Comparison of ENCODE assay signal across 9 mouse cellular contexts in genomic region chr7:99706341-99707037, GRCm38 (mm10). TPM values are rescaled to one million over a fixed set of nuclear protein-coding genes. Genes with fewer than 3 reads are reported as not detected.
DNase-seq lines count a peak whose midpoint lies in the region; ATAC-seq and TF ChIP-seq lines count a peak whose summit lies in the region.
"Had no signal": no experiment of that assay in that cellular context is flagged by ENCODE, and none has a peak within 500 bp of the region (broad histone marks: within the 10 kb centered on the region; RNA-seq: fewer than 3 reads in every experiment).

No protein-coding gene starts in this region.

- DNase-seq in forebrain, embryonic 14.5 days (ENCODE audit: low spot score), result no peak
- no peak for DNase-seq in hindbrain, postnatal 0 days (ENCODE audit: low spot score)
- DNase-seq in lung, embryonic 14.5 days, result peak; percentile 62
- DNase-seq in cerebellum, postnatal 4 days (ENCODE audit: low spot score in 2 of 2), result no peak
- no peak for DNase-seq in liver, postnatal 0 days
- DNase-seq in frontal cortex, adult 2 months (ENCODE audit: extremely low spot score in 1 of 2, low spot score in 1 of 2), result no peak

- H3K4me3 ChIP-seq in forebrain, embryonic 14.5 days (ENCODE audit: low read depth, low read length), result no peak overlapping the region
- H3K4me3 ChIP-seq in forebrain, embryonic 15.5 days, result no peak overlapping the region
- H3K4me3 ChIP-seq in cortical plate, adult 2 months (ENCODE audit: insufficient read depth, low read length), result peak overlapping the region; percentile 18
- no peak overlapping the region; the same call in 1 of the 2 replicates for H3K4me3 ChIP-seq in hindbrain, postnatal 0 days (ENCODE audit: low read length)
- no peak overlapping the region for H3K4me3 ChIP-seq in lung, embryonic 14.5 days (ENCODE audit: low read depth, low read length)
- no peak overlapping the region for H3K4me3 ChIP-seq in liver, postnatal 0 days (ENCODE audit: low read depth, low read length)

- no peaks in the 10 kb centered on the region for H3K27me3 ChIP-seq in forebrain, embryonic 14.5 days (replicated peaks; ENCODE audit: control insufficient read depth, insufficient read depth, low read length)
- H3K27me3 ChIP-seq in forebrain, embryonic 15.5 days, result no peaks in the 10 kb centered on the region
- H3K27me3 ChIP-seq in hindbrain, postnatal 0 days (ENCODE audit: insufficient read depth, low read length), result no peaks in the 10 kb centered on the region
- H3K27me3 ChIP-seq in lung, embryonic 14.5 days (ENCODE audit: insufficient read depth, low read length), result no peaks in the 10 kb centered on the region
- H3K27me3 ChIP-seq in liver, postnatal 0 days (ENCODE audit: insufficient read depth, low read length), result no peaks in the 10 kb centered on the region

- 68% methylated on average over 4 of the region's 4 CpGs for WGBS in forebrain, embryonic 14.5 days
- 66% methylated on average over 4 of the region's 4 CpGs for whole genome bisulfite sequencing in forebrain, embryonic 15.5 days
- WGBS in hindbrain, postnatal 0 days, result 72% methylated on average over 4 of the region's 4 CpGs
- 47% methylated on average over 4 of the region's 4 CpGs for WGBS in lung, embryonic 14.5 days
- WGBS in liver, postnatal 0 days (ENCODE audit: insufficient replicate concordance), result 30% methylated on average over 4 of the region's 4 CpGs

- H3K9me3 ChIP-seq in forebrain, embryonic 14.5 days (replicated peaks; ENCODE audit: control insufficient read depth, low read length), result no peaks in the 10 kb centered on the region
- H3K9me3 ChIP-seq in forebrain, embryonic 15.5 days, result no peaks in the 10 kb centered on the region
- H3K9me3 ChIP-seq in hindbrain, postnatal 0 days (ENCODE audit: low read length), result no peaks in the 10 kb centered on the region
- H3K9me3 ChIP-seq in lung, embryonic 14.5 days (ENCODE audit: low read depth, low read length), result no peaks in the 10 kb centered on the region
- no peaks in the 10 kb centered on the region for H3K9me3 ChIP-seq in liver, postnatal 0 days (ENCODE audit: low read length)

- H3K9ac ChIP-seq in forebrain, embryonic 14.5 days (ENCODE audit: low read length), result no peak overlapping the region
- H3K9ac ChIP-seq in forebrain, embryonic 15.5 days (replicated peaks), result no peak overlapping the region
- H3K9ac ChIP-seq in hindbrain, postnatal 0 days (replicated peaks; ENCODE audit: low read length), result no peak overlapping the region
- no peak overlapping the region for H3K9ac ChIP-seq in lung, embryonic 14.5 days
- no peak overlapping the region; the same call in 1 of the 2 replicates for H3K9ac ChIP-seq in liver, postnatal 0 days (replicated peaks)

- no peak overlapping the region for H3K4me2 ChIP-seq in forebrain, embryonic 14.5 days (ENCODE audit: low read length)
- H3K4me2 ChIP-seq in forebrain, embryonic 15.5 days (replicated peaks), result no peak overlapping the region
- peak overlapping the region; percentile 34 for H3K4me2 ChIP-seq in hindbrain, postnatal 0 days (ENCODE audit: low read depth, low read length)
- H3K4me2 ChIP-seq in lung, embryonic 14.5 days, result peak overlapping the region; percentile 13; the same call in 1 of the 2 replicates
- H3K4me2 ChIP-seq in liver, postnatal 0 days (ENCODE audit: low read depth, low read length), result no peak overlapping the region

- no peaks in the 10 kb centered on the region for H3K36me3 ChIP-seq in forebrain, embryonic 14.5 days (ENCODE audit: control insufficient read depth, insufficient read depth, low read length)
- no peaks in the 10 kb centered on the region for H3K36me3 ChIP-seq in forebrain, embryonic 15.5 days
- H3K36me3 ChIP-seq in hindbrain, postnatal 0 days (ENCODE audit: insufficient read depth, low read length), result no peaks in the 10 kb centered on the region
- H3K36me3 ChIP-seq in lung, embryonic 14.5 days (ENCODE audit: insufficient read depth), result no peaks in the 10 kb centered on the region
- H3K36me3 ChIP-seq in liver, postnatal 0 days (replicated peaks; ENCODE audit: insufficient read depth, low read length), result no peaks in the 10 kb centered on the region

- TF ChIP-seq EP300 in liver, postnatal 0 days (IDR thresholded peaks at IDR 0.05; ENCODE audit: low read depth), result no peak

- no peaks in the 10 kb centered on the region for H3K4me1 ChIP-seq in forebrain, embryonic 14.5 days (ENCODE audit: control insufficient read depth, insufficient read depth, low read length)
- no peaks in the 10 kb centered on the region; the same call in 1 of the 2 replicates for H3K4me1 ChIP-seq in forebrain, embryonic 15.5 days
- peaks cover 5% of the 10 kb centered on the region; the same call in 1 of the 2 replicates for H3K4me1 ChIP-seq in cortical plate, adult 2 months (ENCODE audit: control insufficient read depth, insufficient read depth, low read length)
- H3K4me1 ChIP-seq in hindbrain, postnatal 0 days (ENCODE audit: insufficient read depth, low read length), result peaks cover 3% of the 10 kb centered on the region; the same call in 1 of the 2 replicates
- H3K4me1 ChIP-seq in lung, embryonic 14.5 days (ENCODE audit: insufficient read depth), result peaks cover 23% of the 10 kb centered on the region
- no peaks in the 10 kb centered on the region for H3K4me1 ChIP-seq in liver, postnatal 0 days (ENCODE audit: insufficient read depth)

- no peak for ATAC-seq in forebrain, embryonic 14.5 days
- no peak for ATAC-seq in forebrain, embryonic 15.5 days (replicated peaks)
- no peak; the same call in 1 of the 2 replicates for ATAC-seq in hindbrain, postnatal 0 days
- peak; percentile 64 for ATAC-seq in lung, embryonic 14.5 days (ENCODE audit: insufficient read depth)
- ATAC-seq in liver, postnatal 0 days, result no peak

- 0 out of 2 replicates have a peak overlapping the region, but pooled peaks have one; percentile 11 for H3K27ac ChIP-seq in forebrain, embryonic 14.5 days (ENCODE audit: low read depth, low read length)
- H3K27ac ChIP-seq in forebrain, embryonic 15.5 days (replicated peaks), result no peak overlapping the region
- peak overlapping the region; percentile 68 for H3K27ac ChIP-seq in cortical plate, adult 2 months (ENCODE audit: insufficient read depth, low read length)
- peak overlapping the region; percentile 48; the same call in 1 of the 2 replicates for H3K27ac ChIP-seq in hindbrain, postnatal 0 days
- no peak overlapping the region for H3K27ac ChIP-seq in lung, embryonic 14.5 days (ENCODE audit: low read depth)
- H3K27ac ChIP-seq in liver, postnatal 0 days (ENCODE audit: low read depth), result no peak overlapping the region

- TF ChIP-seq CTCF in cortical plate, adult 2 months (IDR thresholded peaks at IDR 0.05; ENCODE audit: extremely low read depth, insufficient read depth, low read length), result no peak
- no peak for TF ChIP-seq CTCF in hindbrain, postnatal 0 days (IDR thresholded peaks at IDR 0.05; ENCODE audit: low read depth)
- TF ChIP-seq CTCF in lung, embryonic 14.5 days (IDR thresholded peaks at IDR 0.05; ENCODE audit: low read depth), result no peak
- no peak for TF ChIP-seq CTCF in liver, postnatal 0 days (IDR thresholded peaks at IDR 0.05; ENCODE audit: low read depth)

- TF ChIP-seq POLR2A in cortical plate, adult 2 months (IDR thresholded peaks at IDR 0.05; ENCODE audit: extremely low read depth, insufficient read depth, low read length), result no peak

RNA-seq across cellular contexts. Expression of gene Slco2b1, which starts 4.7 kb away (rescaled TPM):
- 3.4 and 4.9 TPM in 2 replicates for polyA plus RNA-seq in forebrain, embryonic 14.5 days (2014; fragmentation: Nextera tagmentation; extraction: Ambion mirVana)
- 4.5 and 4.9 TPM in 2 replicates for polyA plus RNA-seq in forebrain, embryonic 15.5 days (2015; fragmentation: Nextera tagmentation; extraction: Ambion mirVana)
- polyA plus RNA-seq in cortical plate, adult 2 months (2012; rRNA removed), result 17.4 and 18.0 TPM in 2 replicates
- 14.3 and 16.5 TPM in 2 replicates for total RNA-seq in hindbrain, postnatal 0 days (2014; rRNA removed)
- 6.8 and 7.0 TPM in 2 replicates for polyA plus RNA-seq in hindbrain, postnatal 0 days (2015; fragmentation: Nextera tagmentation; extraction: Ambion mirVana)
- polyA plus RNA-seq in lung, embryonic 14.5 days (2014; fragmentation: Nextera tagmentation; extraction: Ambion mirVana), result 2.9 and 4.0 TPM in 2 replicates
- 0.68 and 0.73 TPM in 2 replicates for polyA plus RNA-seq in liver, postnatal 0 days (2015; fragmentation: Nextera tagmentation; extraction: Ambion mirVana)
- polyA plus RNA-seq in frontal cortex, adult 2 months (2012; rRNA removed), result 12.3 and 16.5 TPM in 2 replicates

RNA-seq across cellular contexts. Expression of gene Olfr520, which starts 23.6 kb away (rescaled TPM):
- not detected in 2 replicates for polyA plus RNA-seq in forebrain, embryonic 14.5 days (2014; fragmentation: Nextera tagmentation; extraction: Ambion mirVana)
- not detected in 2 replicates for polyA plus RNA-seq in forebrain, embryonic 15.5 days (2015; fragmentation: Nextera tagmentation; extraction: Ambion mirVana)
- polyA plus RNA-seq in cortical plate, adult 2 months (2012; rRNA removed), result 0.19 TPM in 1 of 2 replicates, not detected in the other
- not detected in 2 replicates for total RNA-seq in hindbrain, postnatal 0 days (2014; rRNA removed)
- not detected in 2 replicates for polyA plus RNA-seq in hindbrain, postnatal 0 days (2015; fragmentation: Nextera tagmentation; extraction: Ambion mirVana)
- not detected in 2 replicates for polyA plus RNA-seq in lung, embryonic 14.5 days (2014; fragmentation: Nextera tagmentation; extraction: Ambion mirVana)
- not detected in 2 replicates for polyA plus RNA-seq in liver, postnatal 0 days (2015; fragmentation: Nextera tagmentation; extraction: Ambion mirVana)
- 0.06 TPM in 1 of 2 replicates, not detected in the other for polyA plus RNA-seq in frontal cortex, adult 2 months (2012; rRNA removed)
- polyA plus RNA-seq: neural tube, embryonic 14.5 days had no signal

RNA-seq across cellular contexts. Expression of gene Olfr521, which starts 56.8 kb away (rescaled TPM):
- polyA plus RNA-seq in forebrain, embryonic 14.5 days (2014; fragmentation: Nextera tagmentation; extraction: Ambion mirVana), result not detected in 2 replicates
- not detected in 2 replicates for polyA plus RNA-seq in forebrain, embryonic 15.5 days (2015; fragmentation: Nextera tagmentation; extraction: Ambion mirVana)
- not detected in 2 replicates for polyA plus RNA-seq in cortical plate, adult 2 months (2012; rRNA removed)
- total RNA-seq in hindbrain, postnatal 0 days (2014; rRNA removed), result not detected in 2 replicates
- not detected in 2 replicates for polyA plus RNA-seq in hindbrain, postnatal 0 days (2015; fragmentation: Nextera tagmentation; extraction: Ambion mirVana)
- polyA plus RNA-seq in lung, embryonic 14.5 days (2014; fragmentation: Nextera tagmentation; extraction: Ambion mirVana), result not detected in 2 replicates
- polyA plus RNA-seq in liver, postnatal 0 days (2015; fragmentation: Nextera tagmentation; extraction: Ambion mirVana), result not detected in 2 replicates
- not detected in 2 replicates for polyA plus RNA-seq in frontal cortex, adult 2 months (2012; rRNA removed)
- polyA plus RNA-seq: neural tube, embryonic 14.5 days had no signal

Comparison
In these comparisons a context has a peak if more than half of its experiments do, and no peak if none do; other contexts are left out.
1. H3K27ac ChIP-seq: peak in forebrain, embryonic 14.5 days (single experiment), cortical plate, adult 2 months (single experiment) and hindbrain, postnatal 0 days (single experiment); none in forebrain, embryonic 15.5 days (single experiment), lung, embryonic 14.5 days (single experiment) and liver, postnatal 0 days (single experiment).
2. H3K4me2 ChIP-seq: peak in hindbrain, postnatal 0 days (single experiment) and lung, embryonic 14.5 days (single experiment); none in forebrain, embryonic 14.5 days (single experiment), forebrain, embryonic 15.5 days (single experiment) and liver, postnatal 0 days (single experiment).